Mouse (Mus musculus) testis, adult 2 months (tissue): Measurements from ENCODE around the gene Dst. TPM values are rescaled to one million over a fixed set of nuclear protein-coding genes. Genes with fewer than 3 reads are reported as not detected.

ENCODE experiments used
- H3K27ac ChIP-seq: fragments of 200-500 bp; 2 replicates; pipeline ENCODE4 v1.5.1; 2012; ENCODE audit warnings: low read depth, low read length; ENCODE audit not compliant: control insufficient read depth, insufficient read depth
- H3K27me3 ChIP-seq: fragments of 200-500 bp; 2 replicates; pipeline ENCODE4 v1.6.1; 2012; ENCODE audit warnings: mild to moderate bottlenecking, low read length, moderate library complexity; ENCODE audit not compliant: control insufficient read depth, insufficient read depth
- H3K36me3 ChIP-seq: fragments of 200-500 bp; 2 replicates; pipeline ENCODE4 v1.6.1; 2012; ENCODE audit warnings: mild to moderate bottlenecking, low read length; ENCODE audit not compliant: control insufficient read depth, insufficient read depth
- H3K4me1 ChIP-seq: fragments of 200-500 bp; 2 replicates; pipeline ENCODE4 v1.6.1; 2012; ENCODE audit warnings: low read length; ENCODE audit not compliant: control insufficient read depth, insufficient read depth
- H3K4me3 ChIP-seq: fragments of 200-500 bp; 2 replicates; pipeline ENCODE4 v1.5.1; 2012; ENCODE audit warnings: low read depth, mild to moderate bottlenecking, low read length, moderate library complexity, mixed read lengths; ENCODE audit not compliant: control insufficient read depth
- CTCF ChIP-seq: fragments of 200-500 bp; IDR thresholded peaks from 2 replicates; pipeline ENCODE4 v1.5.1; 2012; ENCODE audit warnings: low read depth, mild to moderate bottlenecking, inconsistent platforms, low read length, moderate library complexity; ENCODE audit not compliant: control insufficient read depth, insufficient read depth, insufficient replicate concordance
- POLR2A ChIP-seq: fragments of 200-500 bp; IDR thresholded peaks from 2 replicates; pipeline ENCODE4 v1.6.1; 2012; ENCODE audit warnings: low read depth, mild to moderate bottlenecking, inconsistent platforms, low read length, moderate library complexity; ENCODE audit not compliant: control insufficient read depth
- polyA plus RNA-seq: library from polyadenylated mRNA; depleted of rRNA; stranded (reverse); fragments of >200 nt; gene quantifications from 2 replicates; pipeline ENCODE4 v1.2.3, GENCODE M21; 2012

The Dst gene
- polyA plus RNA-seq, 1 experiment: 33.0 TPM

GRCm38 (mm10) chr1:34051251-34051650 is 143.2 kb downstream of the Dst start:
- H3K36me3 ChIP-seq: no peaks in the 10 kb centered on the region
- no peaks in the 10 kb centered on the region for H3K27me3 ChIP-seq
- TF ChIP-seq POLR2A (no peak), CTCF (no peak)
- H3K27ac ChIP-seq: no peak overlapping the region; the same call in 1 of the 2 replicates
- no peak overlapping the region for H3K4me3 ChIP-seq
- peaks cover 5% of the 10 kb centered on the region for H3K4me1 ChIP-seq

- Histone ChIP-seq H3K36me3 (no peaks in the 10 kb centered on the region), H3K27ac (no peak overlapping the region), H3K4me1 (peaks cover 5% of the 10 kb centered on the region), H3K27me3 (no peaks in the 10 kb centered on the region), H3K4me3 (no peak overlapping the region)
- no peak for TF ChIP-seq POLR2A
- TF ChIP-seq CTCF: no peak
These were observed 144.4 kb downstream of the Dst start for GRCm38 (mm10) chr1:34052422-34052821.

- Histone ChIP-seq H3K4me1 (peaks cover 5% of the 10 kb centered on the region), H3K27me3 (no peaks in the 10 kb centered on the region), H3K4me3 (peak overlapping the region; percentile 14; the same call in 1 of the 2 replicates), H3K27ac (no peak overlapping the region), H3K36me3 (no peaks in the 10 kb centered on the region)
- TF ChIP-seq POLR2A: no peak
- no peak for TF ChIP-seq CTCF
These were observed 146.9 kb downstream of the Dst start for GRCm38 (mm10) chr1:34054970-34055369.

GRCm38 (mm10) chr1:34056658-34057057 is 148.6 kb downstream of the Dst start:
- Histone ChIP-seq H3K4me1 (peaks cover 3% of the 10 kb centered on the region), H3K27ac (no peak overlapping the region), H3K4me3 (no peak overlapping the region), H3K36me3 (no peaks in the 10 kb centered on the region), H3K27me3 (no peaks in the 10 kb centered on the region)
- no peak for TF ChIP-seq POLR2A
- TF ChIP-seq CTCF: no peak

- H3K27ac ChIP-seq: no peak overlapping the region
- no peak for TF ChIP-seq CTCF
- no peak for TF ChIP-seq POLR2A
- no peaks in the 10 kb centered on the region for H3K36me3 ChIP-seq
- no peaks in the 10 kb centered on the region; the same call in 1 of the 2 replicates for H3K4me1 ChIP-seq
- no peaks in the 10 kb centered on the region for H3K27me3 ChIP-seq
- no peak overlapping the region for H3K4me3 ChIP-seq
These were observed 151.2 kb downstream of the Dst start for GRCm38 (mm10) chr1:34059231-34059630.

- no peaks in the 10 kb centered on the region for H3K36me3 ChIP-seq
- no peaks in the 10 kb centered on the region; the same call in 1 of the 2 replicates for H3K4me1 ChIP-seq
- TF ChIP-seq POLR2A (no peak), CTCF (no peak)
- no peak overlapping the region for H3K27ac ChIP-seq
- no peak overlapping the region for H3K4me3 ChIP-seq
- no peaks in the 10 kb centered on the region for H3K27me3 ChIP-seq
These were observed 152.4 kb downstream of the Dst start for GRCm38 (mm10) chr1:34060446-34060845.

- Histone ChIP-seq H3K27ac (no peak overlapping the region), H3K4me3 (no peak overlapping the region), H3K27me3 (no peaks in the 10 kb centered on the region), H3K36me3 (no peaks in the 10 kb centered on the region), H3K4me1 (no peaks in the 10 kb centered on the region; the same call in 1 of the 2 replicates)
- TF ChIP-seq POLR2A (no peak), CTCF (peak; percentile 47; the same call in 1 of the 2 replicates)
These were observed 153.1 kb downstream of the Dst start for GRCm38 (mm10) chr1:34061078-34061477.

GRCm38 (mm10) chr1:34061860-34062259 is 153.8 kb downstream of the Dst start:
- Histone ChIP-seq H3K27me3 (no peaks in the 10 kb centered on the region), H3K4me3 (no peak overlapping the region), H3K4me1 (no peaks in the 10 kb centered on the region; the same call in 1 of the 2 replicates), H3K36me3 (no peaks in the 10 kb centered on the region), H3K27ac (no peak overlapping the region)
- TF ChIP-seq CTCF: no peak
